Mouse (Mus musculus) liver, embryonic 15.5 days (tissue): Measurements from ENCODE around the gene Spata31d1a. TPM values are rescaled to one million over a fixed set of nuclear protein-coding genes. Genes with fewer than 3 reads are reported as not detected.

ENCODE experiments used
- ATAC-seq: fragments of 200-750 bp; cut with Nextera tagmentation; 2 replicates; pipeline ENCODE4 v1.8.0; 2017; ENCODE audit warnings: moderate number of reproducible peaks, mild to moderate bottlenecking, moderate library complexity; ENCODE audit not compliant: insufficient read depth
- H3K27ac ChIP-seq: fragments of 300-500 bp; sonication (generic); replicated peaks from 2 replicates; pipeline ENCODE4 v1.5.1; 2015; ENCODE audit warnings: mild to moderate bottlenecking, inconsistent platforms
- H3K27me3 ChIP-seq: fragments of 300-500 bp; sonication (generic); 2 replicates; pipeline ENCODE4 v1.6.1; 2015; ENCODE audit warnings: mild to moderate bottlenecking, inconsistent platforms
- H3K36me3 ChIP-seq: fragments of 300-500 bp; sonication (generic); replicated peaks from 2 replicates; pipeline ENCODE4 v1.6.1; 2015; ENCODE audit warnings: moderate library complexity, mild to moderate bottlenecking, inconsistent platforms
- H3K4me1 ChIP-seq: fragments of 300-500 bp; sonication (generic); replicated peaks from 2 replicates; pipeline ENCODE4 v1.6.1; 2015; ENCODE audit warnings: inconsistent platforms
- H3K4me2 ChIP-seq: fragments of 300-500 bp; sonication (generic); 2 replicates; pipeline ENCODE4 v1.6.1; 2015; ENCODE audit warnings: moderate library complexity, mild to moderate bottlenecking, inconsistent platforms
- H3K4me3 ChIP-seq: fragments of 300-500 bp; sonication (generic); replicated peaks from 2 replicates; pipeline ENCODE4 v1.5.1; 2015; ENCODE audit warnings: mild to moderate bottlenecking, inconsistent platforms
- H3K9ac ChIP-seq: fragments of 300-500 bp; sonication (generic); 2 replicates; pipeline ENCODE4 v1.6.1; 2015; ENCODE audit warnings: moderate library complexity, mild to moderate bottlenecking, inconsistent platforms
- H3K9me3 ChIP-seq: fragments of 300-500 bp; sonication (generic); replicated peaks from 2 replicates; pipeline ENCODE4 v1.6.1; 2016; ENCODE audit warnings: inconsistent platforms
- WGBS: fragments of 180-500 bp; shearing (Covaris S2); methylation state at CpG from one replicate; pipeline ENCODE4 v1.1.7; 2015; ENCODE audit warnings: mixed read lengths; ENCODE audit not compliant: insufficient replicate concordance; 5-methylcytosine and 5-hydroxymethylcytosine counted together
- polyA plus RNA-seq: library from polyadenylated mRNA; unstranded; fragments of >200 nt; fragmentation: Nextera tagmentation; extraction: Ambion mirVana; gene quantifications from 2 replicates; pipeline ENCODE4 v1.2.1, GENCODE M21; 2015

The Spata31d1a gene
- polyA plus RNA-seq: not detected in 2 replicates

GRCm38 (mm10) chr13:59710230-59710629 is at the start of gene Spata31d1a:
Spata31d1a (minus strand) TSS chr13:59710330.
- Histone ChIP-seq H3K4me1 (0 out of 2 replicates have a peak, but pooled peaks cover 8% of the 10 kb centered on the region), H3K27me3 (peaks cover 40% of the 10 kb centered on the region), H3K27ac (no peak within 1 kb of the TSS), H3K4me2 (no peak within 1 kb of the TSS), H3K9ac (no peak within 1 kb of the TSS), H3K36me3 (no peaks in the 10 kb centered on the region), H3K9me3 (no peaks in the 10 kb centered on the region), H3K4me3 (no peak within 1 kb of the TSS)
- no peak for ATAC-seq
- WGBS: 77% methylated on average over 15 of the region's 15 CpGs

- no peak overlapping the region for H3K9ac ChIP-seq
- H3K4me1 ChIP-seq: peaks cover 25% of the 10 kb centered on the region
- peak; percentile 45; the same call in 1 of the 2 replicates for ATAC-seq
- H3K4me3 ChIP-seq: no peak overlapping the region
- no peaks in the 10 kb centered on the region for H3K27me3 ChIP-seq
- H3K27ac ChIP-seq: no peak overlapping the region
- no peak overlapping the region for H3K4me2 ChIP-seq
- H3K36me3 ChIP-seq: peaks cover 86% of the 10 kb centered on the region
- no peaks in the 10 kb centered on the region for H3K9me3 ChIP-seq
- WGBS: 92% methylated on average over 7 of the region's 7 CpGs
Observed at GRCm38 (mm10) chr13:59756906-59757305, 46.8 kb upstream of the Spata31d1a start.

- Histone ChIP-seq H3K36me3 (peaks cover 26% of the 10 kb centered on the region), H3K4me2 (no peak overlapping the region), H3K9me3 (no peaks in the 10 kb centered on the region), H3K9ac (no peak overlapping the region), H3K4me1 (no peaks in the 10 kb centered on the region), H3K27me3 (peaks cover 21% of the 10 kb centered on the region; the same call in 1 of the 2 replicates), H3K4me3 (no peak overlapping the region), H3K27ac (no peak overlapping the region)
- no peak for ATAC-seq
- WGBS: 67% methylated on average over 12 of the region's 12 CpGs
Observed at GRCm38 (mm10) chr13:59750310-59750709, 40.2 kb upstream of the Spata31d1a start.

- WGBS: 78% methylated on average over 9 of the region's 9 CpGs
- no peaks in the 10 kb centered on the region for H3K9me3 ChIP-seq
- H3K36me3 ChIP-seq: no peaks in the 10 kb centered on the region
- H3K27me3 ChIP-seq: peaks cover 21% of the 10 kb centered on the region; the same call in 1 of the 2 replicates
- no peak within 1 kb of the TSS for H3K4me3 ChIP-seq
- no peak within 1 kb of the TSS for H3K27ac ChIP-seq
- no peak within 1 kb of the TSS for H3K4me2 ChIP-seq
- no peak; the same call in 1 of the 2 replicates for ATAC-seq
- H3K9ac ChIP-seq: no peak within 1 kb of the TSS
- H3K4me1 ChIP-seq: peaks cover 4% of the 10 kb centered on the region; the same call in 1 of the 2 replicates
Observed at GRCm38 (mm10) chr13:59746711-59747110, 36.6 kb upstream of the Spata31d1a start, which contains the start of gene 1700014D04Rik. 1700014D04Rik (minus strand) TSS chr13:59746752.

GRCm38 (mm10) chr13:59746164-59746563 is 36.0 kb upstream of the Spata31d1a start:
- no peaks in the 10 kb centered on the region for H3K36me3 ChIP-seq
- peaks cover 21% of the 10 kb centered on the region; the same call in 1 of the 2 replicates for H3K27me3 ChIP-seq
- 83% methylated on average over 6 of the region's 6 CpGs for WGBS
- H3K4me2 ChIP-seq: no peak overlapping the region
- no peak overlapping the region for H3K4me3 ChIP-seq
- H3K27ac ChIP-seq: no peak overlapping the region
- no peaks in the 10 kb centered on the region for H3K9me3 ChIP-seq
- peaks cover 10% of the 10 kb centered on the region for H3K4me1 ChIP-seq
- no peak overlapping the region for H3K9ac ChIP-seq
- no peak for ATAC-seq

- no peak for ATAC-seq
- Histone ChIP-seq H3K4me2 (no peak overlapping the region), H3K4me1 (peaks cover 16% of the 10 kb centered on the region), H3K27me3 (peaks cover 17% of the 10 kb centered on the region; the same call in 1 of the 2 replicates), H3K36me3 (no peaks in the 10 kb centered on the region), H3K9me3 (no peaks in the 10 kb centered on the region), H3K27ac (no peak overlapping the region), H3K9ac (no peak overlapping the region), H3K4me3 (no peak overlapping the region)
- WGBS: 56% methylated on average over 6 of the region's 6 CpGs
Observed at GRCm38 (mm10) chr13:59745462-59745861, 35.3 kb upstream of the Spata31d1a start.

GRCm38 (mm10) chr13:59741697-59742096 is 31.6 kb upstream of the Spata31d1a start:
- 41% methylated on average over 10 of the region's 10 CpGs for WGBS
- ATAC-seq: no peak
- Histone ChIP-seq H3K4me2 (no peak overlapping the region), H3K36me3 (no peaks in the 10 kb centered on the region), H3K9ac (no peak overlapping the region), H3K27ac (0 out of 2 replicates have a peak overlapping the region, but pooled peaks have one; percentile 10), H3K27me3 (0 out of 2 replicates have a peak, but pooled peaks cover 3% of the 10 kb centered on the region), H3K4me3 (no peak overlapping the region), H3K4me1 (peaks cover 53% of the 10 kb centered on the region), H3K9me3 (no peaks in the 10 kb centered on the region)

GRCm38 (mm10) chr13:59741096-59741495 is 31.0 kb upstream of the Spata31d1a start:
- no peak overlapping the region for H3K27ac ChIP-seq

GRCm38 (mm10) chr13:59739397-59739796 is 29.3 kb upstream of the Spata31d1a start:
- Histone ChIP-seq H3K9me3 (no peaks in the 10 kb centered on the region), H3K36me3 (no peaks in the 10 kb centered on the region), H3K4me3 (no peak overlapping the region), H3K4me1 (peaks cover 75% of the 10 kb centered on the region), H3K27me3 (no peaks in the 10 kb centered on the region), H3K9ac (peak overlapping the region; percentile 52), H3K27ac (peak overlapping the region; percentile 95), H3K4me2 (peak overlapping the region; percentile 66)
- peak; percentile 77 for ATAC-seq
- WGBS: 33% methylated on average over 4 of the region's 4 CpGs

More at GRCm38 (mm10) chr13:59741096-59741495, 31.0 kb upstream of the Spata31d1a start:
- Histone ChIP-seq H3K27me3 (no peaks in the 10 kb centered on the region), H3K9ac (no peak overlapping the region), H3K9me3 (no peaks in the 10 kb centered on the region), H3K4me2 (no peak overlapping the region), H3K4me3 (no peak overlapping the region), H3K4me1 (peaks cover 58% of the 10 kb centered on the region), H3K36me3 (no peaks in the 10 kb centered on the region)
- ATAC-seq: no peak
- WGBS: 80% methylated on average over 11 of the region's 11 CpGs

- Histone ChIP-seq H3K36me3 (no peaks in the 10 kb centered on the region), H3K4me1 (peaks cover 85% of the 10 kb centered on the region), H3K9me3 (no peaks in the 10 kb centered on the region), H3K4me2 (peak overlapping the region; percentile 66), H3K27me3 (no peaks in the 10 kb centered on the region), H3K9ac (peak overlapping the region; percentile 52), H3K4me3 (peak overlapping the region; percentile 29), H3K27ac (peak overlapping the region; percentile 95)
- peak; percentile 87 for ATAC-seq
- WGBS: 29% methylated on average over 2 of the region's 2 CpGs
Observed at GRCm38 (mm10) chr13:59738455-59738854, 28.3 kb upstream of the Spata31d1a start.

- peak overlapping the region; percentile 16; the same call in 1 of the 2 replicates for H3K9ac ChIP-seq
- H3K9me3 ChIP-seq: no peaks in the 10 kb centered on the region
- 30% methylated on average over 3 of the region's 3 CpGs for WGBS
- 0 out of 2 replicates have a peak overlapping the region, but pooled peaks have one; percentile 49 for H3K4me2 ChIP-seq
- no peak for ATAC-seq
- peak overlapping the region; percentile 95 for H3K27ac ChIP-seq
- peaks cover 88% of the 10 kb centered on the region for H3K4me1 ChIP-seq
- H3K36me3 ChIP-seq: no peaks in the 10 kb centered on the region
- peaks cover 3% of the 10 kb centered on the region; the same call in 1 of the 2 replicates for H3K27me3 ChIP-seq
- H3K4me3 ChIP-seq: no peak overlapping the region
Observed at GRCm38 (mm10) chr13:59735190-59735589, 25.1 kb upstream of the Spata31d1a start.
